Mouse (Mus musculus): ENCODE measurements around the gene Ntf3. TPM values are rescaled to one million over a fixed set of nuclear protein-coding genes. Genes with fewer than 3 reads are reported as not detected.

Ntf3 gene
- total RNA-seq, 2 experiments from 2014 or later: 3.7 to 4.3 TPM

DNA sequence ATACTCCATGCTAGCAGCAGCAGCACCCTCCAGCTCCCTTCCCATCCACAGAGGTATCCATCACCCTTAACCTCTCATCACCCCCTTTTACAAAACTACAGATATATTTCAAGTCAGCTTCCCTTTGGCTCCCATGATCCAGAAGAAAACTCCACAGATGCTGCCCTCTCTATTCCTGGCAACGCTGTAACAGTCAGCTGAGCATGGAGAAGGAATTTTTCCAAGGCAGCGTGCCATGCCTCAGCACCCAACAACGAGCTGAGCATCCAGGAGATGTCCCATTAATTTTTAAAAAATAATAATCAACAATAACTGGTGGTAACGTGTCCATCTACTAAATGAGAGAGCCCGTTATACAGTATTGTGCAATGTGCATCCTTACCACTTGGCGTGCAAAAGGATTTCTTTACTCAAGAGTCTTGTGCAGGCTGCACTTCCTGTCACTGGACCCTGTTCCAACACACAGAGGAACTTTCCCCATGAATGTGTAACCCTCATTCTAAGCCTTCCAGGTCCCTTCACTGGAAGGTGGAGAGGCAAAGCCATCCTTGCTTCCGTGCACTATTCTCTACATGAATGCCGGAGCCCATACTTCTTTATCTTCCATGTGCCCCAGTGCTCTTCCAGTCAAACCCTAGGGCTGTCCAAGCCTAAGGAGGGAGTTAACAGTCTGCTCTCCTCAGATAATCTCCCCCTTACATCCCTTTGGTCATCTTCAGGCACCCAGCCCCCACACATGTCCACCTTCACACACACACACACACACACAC, 5.0 kb downstream of the Ntf3 start:
- intact Hi-C loops (cut with DNase I): loop anchor here (10.0 kb wide), 1 partner anchor 737 kb away; no protein-coding TSS in a partner anchor
- DNase-seq: peak in 1 of 2 experiments; percentile 31

DNA sequence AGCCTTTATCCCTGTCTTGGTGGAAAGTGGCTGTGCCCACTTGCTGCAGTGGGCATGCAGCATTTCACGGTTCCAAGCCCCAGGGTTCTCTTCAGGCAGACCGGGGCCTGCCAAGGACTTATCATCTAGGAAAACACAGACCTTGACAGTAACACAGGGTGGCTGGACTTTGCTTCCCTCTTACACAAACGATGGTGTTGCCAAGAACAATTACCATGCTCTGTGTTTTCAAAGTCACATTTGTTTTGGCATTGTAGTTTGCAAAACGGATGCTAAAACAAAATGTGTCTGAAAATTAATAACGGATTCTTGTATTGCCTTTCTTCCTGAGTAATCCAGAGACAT, 6.7 kb downstream of the Ntf3 start:
- intact Hi-C loops (cut with DNase I): loop anchor here (10.0 kb wide), 1 partner anchor 735 kb away; no protein-coding TSS in a partner anchor
- no peak for DNase-seq

DNA sequence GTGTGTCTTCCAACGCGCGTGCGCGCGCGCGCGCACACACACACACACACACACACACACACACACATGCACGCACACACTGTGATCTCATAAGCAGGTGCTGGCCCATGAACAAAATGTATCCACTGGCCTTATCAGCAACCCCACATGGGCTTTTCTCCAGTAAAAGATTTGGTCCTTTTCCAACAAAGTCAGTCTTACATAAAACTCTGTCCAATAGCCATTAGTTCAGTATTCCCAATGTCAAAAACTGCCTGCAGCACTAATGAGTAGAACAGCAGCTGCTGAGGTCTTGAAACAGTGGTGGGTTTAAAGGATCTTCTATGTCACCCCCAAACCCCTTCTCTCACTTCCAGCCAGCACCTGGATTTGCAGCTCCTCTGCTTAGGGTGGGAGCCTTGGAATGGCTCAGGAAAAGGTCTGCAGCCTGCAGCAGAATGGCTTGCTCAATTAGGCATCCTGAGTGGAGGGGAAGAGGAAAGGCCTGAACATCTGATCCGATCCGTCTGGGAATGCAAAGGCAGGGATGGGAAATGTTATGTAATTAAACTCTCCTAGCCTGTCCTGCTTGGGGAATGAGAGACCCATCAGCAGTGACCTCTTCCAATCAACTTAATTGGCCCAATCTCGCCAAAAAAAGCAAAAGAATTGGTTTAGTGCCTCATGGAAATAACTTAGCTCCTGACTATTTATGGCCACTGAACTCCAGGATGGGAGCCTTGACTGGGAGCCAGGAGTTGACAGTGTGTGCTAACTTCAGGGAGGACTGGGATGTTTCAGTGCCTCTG, 7.2 kb downstream of the Ntf3 start:
- intact Hi-C loops (cut with DNase I): loop anchor here (5.0 to 10.0 kb wide), 2 partner anchors 323 to 735 kb away; no protein-coding TSS in a partner anchor
- DNase-seq: peak; percentile 63 to 70

DNA sequence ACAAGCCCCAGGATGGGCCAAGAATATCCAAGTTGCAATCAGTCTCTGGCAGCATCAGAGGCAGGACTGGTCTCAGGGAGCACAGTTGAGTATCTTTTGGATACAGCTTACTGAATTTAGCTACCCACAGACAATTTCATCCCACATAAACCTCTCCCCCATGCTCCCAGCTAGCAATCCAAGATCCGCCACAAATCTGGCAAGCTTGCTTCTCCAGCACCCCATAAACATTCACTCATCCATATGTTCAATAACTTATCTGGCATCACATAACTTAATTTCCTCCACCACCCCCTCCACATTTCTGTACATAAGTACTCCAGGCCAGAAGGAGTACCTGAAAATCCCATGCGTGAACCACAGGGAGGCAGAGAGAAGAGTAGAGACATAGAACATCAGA, 10.8 kb downstream of the Ntf3 start:
- intact Hi-C loops (cut with DNase I): loop anchor here (2.0 to 5.0 kb wide), 2 partner anchors 215 to 326 kb away; no protein-coding TSS in a partner anchor
- no peak for DNase-seq

DNA sequence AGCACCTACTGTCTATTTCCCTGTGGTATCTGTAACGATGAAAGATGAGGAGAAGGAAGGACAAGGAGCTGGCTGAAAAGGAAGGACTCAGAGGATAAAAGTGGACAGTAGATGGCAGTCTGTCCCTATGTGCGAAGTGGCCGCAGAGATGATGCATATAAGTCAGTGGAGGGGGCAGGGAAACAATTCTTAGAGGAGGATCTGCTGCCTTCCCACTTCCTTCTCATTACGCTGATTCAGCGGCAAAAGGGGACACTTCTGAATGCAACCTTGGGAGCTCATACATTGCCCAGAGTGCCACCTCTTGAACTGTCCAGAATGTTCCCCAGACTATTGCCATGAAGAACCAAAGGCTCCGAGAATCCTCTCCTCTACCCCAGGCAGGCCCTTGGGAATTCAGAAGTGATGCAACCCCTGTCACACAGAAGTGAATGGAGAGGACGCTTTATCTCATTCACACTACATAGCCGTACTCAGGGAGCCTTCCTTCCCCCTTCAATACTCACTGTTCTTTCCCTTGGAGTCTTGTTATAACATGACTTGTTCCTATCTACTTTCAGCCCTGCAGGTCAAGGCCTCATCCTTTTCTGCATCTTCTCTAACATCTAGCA, 12.2 kb downstream of the Ntf3 start:
- DNase-seq: peak; percentile 65 to 75
- intact Hi-C loops (cut with DNase I): loop anchor here (1.0 to 5.0 kb wide), 4 partner anchors 197 to 343 kb away; no protein-coding TSS in a partner anchor

DNA sequence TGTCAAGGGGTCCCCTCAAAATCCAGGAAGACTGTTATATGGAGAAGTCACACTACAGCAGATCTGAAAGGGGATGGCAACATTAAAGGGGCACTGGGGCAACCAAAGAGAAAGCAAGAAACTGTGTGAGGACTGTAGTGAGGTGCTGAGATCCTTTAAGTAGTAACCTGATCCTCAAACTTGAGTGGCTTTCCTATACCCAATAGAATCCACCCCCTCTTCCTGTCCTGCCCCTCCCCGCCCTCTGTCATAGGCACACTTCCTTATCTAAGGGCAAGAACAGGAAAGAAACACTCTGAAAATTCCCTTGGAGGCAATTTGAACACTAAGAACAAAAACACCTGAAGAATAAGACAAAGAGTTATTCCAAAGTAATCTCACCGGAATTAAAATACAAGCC, 13.6 kb downstream of the Ntf3 start:
- intact Hi-C loops (cut with DNase I): loop anchor here (2.0 to 5.0 kb wide), 3 partner anchors 196 to 402 kb away; no protein-coding TSS in a partner anchor
- no peak for DNase-seq

DNA sequence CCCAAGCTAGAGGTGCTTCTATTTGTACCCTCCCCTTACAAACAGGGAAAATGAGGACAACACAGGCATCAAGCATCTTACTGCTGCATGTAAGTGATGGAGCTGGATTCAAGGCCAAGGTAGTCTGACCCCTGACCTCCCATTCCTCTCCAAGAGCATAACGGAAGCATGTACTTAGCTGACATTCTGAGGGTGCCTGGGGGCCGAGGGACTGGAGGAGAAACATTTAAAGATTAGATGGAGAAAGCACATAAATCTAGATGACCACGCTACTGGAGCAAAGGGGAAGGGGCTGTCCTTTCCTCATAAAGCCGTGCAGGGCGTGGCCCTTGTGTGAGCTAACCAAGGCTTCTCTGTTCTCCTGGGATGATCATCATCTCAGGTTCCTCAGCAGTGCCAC, 23.1 kb downstream of the Ntf3 start:
- intact Hi-C loops (cut with DNase I): loop anchor here (2.0 kb wide), 1 partner anchor 41 kb away; no protein-coding TSS in a partner anchor
- no peak for DNase-seq

DNA sequence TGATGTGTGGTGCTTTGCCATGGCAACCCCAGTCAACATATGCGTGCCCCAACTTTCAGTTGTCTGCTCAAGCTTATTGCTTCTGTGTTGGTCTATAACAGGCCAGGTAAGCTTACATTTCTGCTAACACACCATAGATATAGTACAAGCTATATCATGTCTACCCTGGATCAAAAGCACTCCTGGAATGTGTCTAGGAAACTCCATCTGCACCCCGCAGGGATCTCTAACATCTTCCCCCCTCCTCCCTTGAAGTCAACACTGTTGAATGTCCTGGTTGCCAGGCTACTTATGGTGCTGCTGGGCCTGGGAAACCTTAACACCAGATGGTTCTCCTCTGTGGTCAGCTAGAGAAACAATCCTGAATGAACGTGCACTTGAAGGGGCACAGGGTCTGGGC, 24.0 kb downstream of the Ntf3 start:
- DNase-seq: no peak
- intact Hi-C loops (cut with DNase I): loop anchor here (2.0 kb wide), 1 partner anchor 40 kb away; no protein-coding TSS in a partner anchor

GRCm38 (mm10) chr6:126142021-126142554, 24.6 kb downstream of the Ntf3 start:
- intact Hi-C loops (cut with DNase I): loop anchor here (2.0 kb wide), 1 partner anchor 39 kb away; no protein-coding TSS in a partner anchor
- no peak for DNase-seq

DNA sequence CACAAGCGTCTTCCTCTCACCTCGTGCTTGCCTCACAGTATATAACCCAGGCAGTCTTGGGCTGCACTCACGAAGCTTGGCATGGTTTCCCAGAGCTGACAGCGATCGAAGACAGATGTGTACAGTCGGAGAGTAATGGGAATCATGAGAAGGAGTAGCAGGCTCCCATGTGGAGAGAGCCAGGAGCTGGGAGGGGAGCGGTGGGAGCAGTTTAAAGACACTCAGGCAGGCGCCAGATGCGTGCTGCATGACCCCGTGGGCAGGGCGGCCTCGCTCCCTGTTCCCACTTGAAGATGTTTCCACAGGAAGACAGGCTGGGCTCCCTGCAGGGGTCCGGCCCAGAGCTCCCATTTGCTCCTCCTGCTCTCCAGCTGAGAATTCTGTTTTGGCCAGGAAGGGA, 25.2 kb downstream of the Ntf3 start:
- intact Hi-C loops (cut with DNase I): no loop called here
- peak; percentile 72 to 73 for DNase-seq

GRCm38 (mm10) chr6:126140961-126141360, 25.7 kb downstream of the Ntf3 start:
- no peak for DNase-seq
- intact Hi-C loops (cut with DNase I): no loop called here

DNA sequence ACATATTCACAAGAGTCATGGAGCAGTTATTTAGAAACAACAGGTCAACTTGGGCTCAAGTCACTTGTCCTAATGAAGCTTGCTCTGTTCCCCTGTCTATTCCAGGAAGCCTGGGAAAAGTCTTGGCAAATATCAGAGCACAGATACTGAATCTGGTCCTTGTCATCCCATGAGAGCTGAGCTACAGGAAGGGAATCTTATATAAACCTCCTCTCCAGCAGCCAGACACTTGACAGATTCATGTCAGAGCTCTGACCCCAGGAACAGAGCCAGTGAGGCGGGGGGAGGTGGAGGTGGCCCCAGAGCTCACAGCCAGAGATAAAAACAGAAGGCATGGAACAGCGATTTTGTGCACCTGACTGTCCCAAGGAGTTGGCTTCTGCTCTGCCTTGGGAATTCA, 26.3 kb downstream of the Ntf3 start:
- intact Hi-C loops (cut with DNase I): no loop called here
- no peak for DNase-seq

- intact Hi-C loops (cut with DNase I): no loop called here
- DNase-seq: no peak
These were observed 32.4 kb downstream of the Ntf3 start for GRCm38 (mm10) chr6:126134155-126134906.

GRCm38 (mm10) chr6:126128238-126128637, 38.5 kb downstream of the Ntf3 start:
- intact Hi-C loops (cut with DNase I): no loop called here

GRCm38 (mm10) chr6:126118247-126118646, 48.5 kb downstream of the Ntf3 start:
- intact Hi-C loops (cut with DNase I): no loop called here
- no peak for DNase-seq

More at GRCm38 (mm10) chr6:126128238-126128637, 38.5 kb downstream of the Ntf3 start:
- DNase-seq: no peak

- intact Hi-C loops (cut with DNase I): no loop called here
- no peak for DNase-seq
These were observed 49.5 kb downstream of the Ntf3 start for GRCm38 (mm10) chr6:126117191-126117590.

- intact Hi-C loops (cut with DNase I): no loop called here
- DNase-seq: no peak
These were observed 51.6 kb downstream of the Ntf3 start for GRCm38 (mm10) chr6:126114934-126115633.

DNA sequence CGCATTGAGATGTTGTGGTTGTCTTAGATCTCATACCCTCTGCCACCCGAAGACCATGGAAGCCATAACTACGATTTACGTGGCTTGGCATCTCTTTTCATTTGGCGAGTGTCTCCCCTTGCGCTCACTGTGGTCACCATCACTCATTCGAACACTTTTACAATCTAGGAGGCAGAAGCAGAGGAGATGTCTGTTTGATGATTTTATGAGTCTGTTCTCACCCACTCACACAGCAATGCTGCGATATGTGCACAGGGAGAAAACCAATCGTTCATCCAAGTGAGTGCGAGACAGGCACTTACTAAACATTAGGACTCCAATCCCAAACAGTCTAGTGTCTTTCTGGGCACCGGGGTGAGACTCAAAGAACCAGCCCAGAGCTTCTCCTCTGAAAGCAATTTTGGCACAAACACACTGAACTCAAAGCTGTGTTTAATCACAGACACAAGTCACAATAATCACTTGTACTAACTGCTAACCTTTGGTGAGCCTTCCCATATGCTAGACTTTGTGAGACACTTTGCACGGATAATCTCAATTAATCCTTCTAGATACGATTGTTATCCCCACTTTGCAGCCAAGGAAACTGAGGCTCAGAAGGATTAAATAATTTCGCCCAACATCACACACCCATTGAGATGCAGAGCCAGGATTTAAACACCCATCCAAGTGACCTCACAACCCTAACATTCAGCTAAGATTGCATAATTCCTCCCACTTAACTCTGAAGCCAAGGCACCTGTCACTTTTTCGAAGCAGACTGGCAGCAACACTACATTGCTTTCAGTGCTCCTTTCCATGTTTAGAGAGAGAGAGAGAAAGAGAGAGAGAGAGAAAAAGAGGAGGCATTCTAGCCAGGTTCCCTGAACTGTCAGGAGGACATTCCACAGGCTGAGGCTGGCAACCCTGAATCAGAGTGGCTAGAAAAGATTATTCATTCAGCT, 55.5 kb downstream of the Ntf3 start:
- no peak for DNase-seq
- intact Hi-C loops (cut with DNase I): no loop called here
